Mouse (Mus musculus) cerebellum, adult 11 months (tissue): Measurements from ENCODE around the gene Flnb.
A peak's percentile ranks its signal among the peaks of the same experiment; 100 is the strongest.

ENCODE experiments used
- DNase-seq: peaks from one replicate; pipeline ENCODE4 v3.0.0; 2022

Gene Flnb

DNA sequence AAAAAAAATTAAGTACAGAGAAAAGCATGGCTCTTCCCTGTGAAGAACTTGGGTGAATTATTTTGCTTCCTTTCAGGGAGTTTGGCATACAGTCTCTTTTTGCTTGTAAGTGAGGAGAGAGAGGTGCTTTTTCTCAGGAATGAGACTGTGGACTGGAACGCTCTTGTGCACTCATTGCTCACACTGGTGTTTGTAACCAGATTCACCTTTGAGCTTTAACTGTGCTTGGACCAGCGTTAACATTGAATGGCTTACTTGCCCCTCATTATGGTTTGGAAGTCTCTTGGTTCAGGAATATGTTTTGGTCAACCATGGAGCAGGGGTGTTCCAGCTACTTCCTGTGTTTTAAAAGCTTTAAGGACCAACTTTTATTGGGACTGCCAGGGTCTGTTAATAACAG, 11.4 kb downstream of the Flnb start:
- DNase-seq, result no peak

DNA sequence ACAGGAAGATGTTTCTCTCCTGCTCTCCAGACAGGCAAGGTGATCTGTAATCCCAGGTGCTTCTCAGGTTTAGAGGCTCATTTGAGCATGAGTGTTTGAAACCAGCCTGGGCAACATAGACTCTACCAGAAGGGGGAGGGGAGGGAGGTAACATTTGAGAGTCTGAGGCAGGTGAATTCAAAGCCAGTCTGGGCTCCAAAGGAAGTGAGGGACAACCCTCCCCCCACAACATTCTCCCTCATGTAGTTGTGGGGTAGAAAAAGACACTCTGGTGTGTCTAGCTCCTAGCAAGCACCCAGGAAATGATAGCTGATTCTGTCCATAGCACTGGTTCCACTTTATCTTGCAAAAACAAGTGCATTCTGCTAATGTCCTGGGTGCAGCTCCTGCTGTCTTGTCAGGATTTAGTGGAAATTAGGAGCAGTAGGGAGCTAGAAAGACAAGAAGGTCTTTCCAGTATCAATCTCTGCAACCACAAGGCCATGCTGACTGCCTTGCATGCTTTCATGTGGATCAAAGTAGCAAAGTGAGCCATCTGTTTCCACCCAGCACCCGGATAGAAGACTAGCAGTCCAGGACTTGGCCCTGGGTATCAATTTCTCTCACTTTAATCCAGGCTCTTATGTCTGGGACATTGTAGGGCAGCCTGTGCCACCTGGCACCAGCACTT, 14.1 kb downstream of the Flnb start:
- DNase-seq, result peak; percentile 38

DNA sequence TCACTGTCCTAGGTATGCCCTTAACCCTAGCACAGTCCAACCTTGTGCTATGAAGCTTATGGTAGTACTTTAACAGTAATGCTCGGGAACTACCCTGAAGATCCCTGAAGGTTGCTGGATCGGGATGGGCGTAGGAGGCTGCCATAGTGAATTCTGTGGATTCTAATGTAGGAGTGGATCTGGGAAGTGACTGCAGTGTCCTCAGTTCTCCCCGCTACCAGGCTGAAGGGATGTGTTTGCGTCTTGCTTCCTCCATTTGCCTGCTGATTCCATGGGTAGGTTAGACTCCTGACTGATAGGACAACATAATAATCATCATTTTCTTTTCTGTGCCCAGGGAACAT, 14.7 kb downstream of the Flnb start:
- no peak for DNase-seq

DNA sequence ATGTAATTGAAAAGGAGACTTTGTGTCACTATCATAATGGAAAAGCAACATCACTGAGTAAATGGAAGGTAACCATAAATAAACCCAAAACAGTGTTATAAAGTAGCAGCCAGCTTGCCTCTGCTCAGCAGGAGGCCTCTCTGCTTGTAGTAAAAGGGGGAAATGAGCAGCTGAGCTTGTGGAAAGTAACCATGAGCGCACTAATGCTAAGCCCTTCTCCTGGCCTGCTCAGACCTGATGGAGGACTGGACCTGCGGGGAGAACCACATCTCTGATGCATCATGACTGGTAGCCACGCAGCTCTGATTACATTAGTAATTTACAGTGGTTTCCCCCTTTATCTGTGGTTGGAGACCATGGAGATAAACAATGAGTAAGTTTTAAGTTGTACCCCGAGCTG, 15.7 kb downstream of the Flnb start:
- no peak for DNase-seq

DNA sequence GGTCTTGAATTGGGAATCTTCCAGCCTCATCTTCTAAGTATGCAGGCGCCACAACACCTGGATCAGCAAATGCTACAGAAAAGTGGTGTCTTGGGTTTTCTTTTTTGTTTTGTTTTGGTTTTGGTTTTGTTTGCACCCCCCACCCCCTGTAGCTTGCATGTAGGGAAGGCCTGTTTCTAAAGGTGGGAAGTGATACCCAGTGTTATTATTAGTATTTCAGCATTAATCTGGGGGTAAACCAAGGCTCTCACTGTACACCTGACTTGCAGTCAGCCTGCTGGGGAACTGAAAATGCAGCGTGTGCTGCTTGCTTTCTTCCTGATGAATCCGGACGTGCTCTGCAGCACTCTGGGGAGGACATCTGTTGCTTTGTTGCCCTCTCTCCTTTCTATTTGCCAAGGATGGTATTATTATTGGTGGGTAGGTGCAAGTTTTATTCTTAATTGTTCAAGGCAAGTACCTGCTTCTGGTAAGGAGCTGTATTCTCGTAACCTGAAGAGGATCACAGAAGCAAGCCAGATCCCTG, 20.9 kb downstream of the Flnb start:
- DNase-seq, result no peak

DNA sequence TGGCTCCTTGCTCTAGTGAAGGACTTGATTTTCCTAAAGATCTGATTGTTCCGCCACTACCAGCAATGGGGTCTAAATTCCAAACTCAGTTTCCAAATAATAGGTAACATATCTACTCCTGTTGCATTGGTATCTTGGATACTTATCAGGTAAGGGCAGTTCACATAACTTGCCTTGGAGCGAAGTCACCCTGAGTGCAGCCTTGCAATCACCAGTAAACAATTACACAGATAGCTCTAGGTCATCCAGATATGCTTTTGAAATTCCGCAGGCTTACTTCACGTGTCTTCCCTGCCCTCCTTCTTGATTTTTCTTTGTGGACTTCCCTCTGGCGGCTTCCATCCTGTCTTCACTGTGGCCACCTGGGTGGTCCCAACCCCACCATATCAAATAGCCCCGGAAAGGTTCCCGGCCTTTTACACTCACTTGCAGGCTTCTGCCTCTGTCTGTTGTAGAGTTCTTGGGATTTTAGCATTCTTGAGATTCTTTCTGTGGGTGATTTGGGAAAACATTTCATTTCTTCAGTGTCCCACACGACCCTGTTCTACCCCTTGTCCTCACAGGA, 22.3 kb downstream of the Flnb start:
- DNase-seq, result no peak

DNA sequence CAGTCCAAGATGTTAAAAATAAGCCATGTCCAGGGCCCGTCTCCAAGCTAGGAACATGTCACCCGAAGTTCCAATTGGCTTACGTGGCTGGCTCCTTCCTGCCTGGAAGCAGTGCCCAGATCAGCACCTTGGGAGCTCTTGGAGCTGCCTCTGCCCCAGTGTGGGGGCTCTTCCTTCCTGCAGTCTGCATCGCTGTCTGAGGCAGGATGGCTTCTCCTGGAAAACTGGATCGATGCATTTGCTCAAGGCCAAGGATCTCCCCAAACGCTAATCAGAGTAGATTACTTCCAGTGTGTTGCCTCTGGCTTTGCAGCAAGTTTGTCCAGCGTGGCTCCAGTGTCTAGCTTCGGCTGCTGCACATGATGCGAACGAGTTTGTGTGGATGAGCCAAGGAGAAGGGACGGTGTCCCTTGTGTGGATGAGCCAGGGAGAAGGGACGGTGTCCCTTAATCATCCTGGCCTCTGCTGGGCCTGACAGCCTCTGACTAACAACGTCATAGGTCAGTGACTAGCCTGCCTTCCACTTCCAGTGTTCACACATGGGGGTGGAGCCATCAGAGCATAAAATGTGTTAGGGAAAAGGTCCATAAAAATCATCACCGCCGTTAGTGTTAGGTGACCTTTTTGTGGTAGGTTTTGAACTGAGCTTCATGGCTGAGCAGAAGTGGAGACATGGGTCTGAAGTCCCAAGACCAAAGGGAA, 25.0 kb downstream of the Flnb start:
- no peak for DNase-seq

DNA sequence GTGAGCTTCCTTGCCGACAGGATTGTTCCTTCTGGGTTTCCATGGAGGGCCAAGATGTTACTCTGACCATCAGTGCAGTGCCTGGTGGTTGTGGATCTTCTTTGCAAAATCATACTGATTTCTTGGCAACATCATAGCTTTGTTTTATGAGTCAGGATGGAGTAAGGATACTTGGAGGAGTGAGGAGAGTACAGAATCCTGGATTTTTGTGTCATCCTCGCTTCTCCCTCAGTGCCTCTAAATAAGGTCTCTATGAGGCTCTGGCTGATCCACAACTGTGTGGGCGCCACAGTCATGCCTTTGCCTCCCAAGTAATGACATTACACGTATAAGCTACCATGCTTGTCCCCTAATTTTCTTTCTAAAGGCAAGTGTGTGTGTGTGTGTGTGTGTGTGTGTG, 28.9 kb downstream of the Flnb start:
- no peak for DNase-seq

DNA sequence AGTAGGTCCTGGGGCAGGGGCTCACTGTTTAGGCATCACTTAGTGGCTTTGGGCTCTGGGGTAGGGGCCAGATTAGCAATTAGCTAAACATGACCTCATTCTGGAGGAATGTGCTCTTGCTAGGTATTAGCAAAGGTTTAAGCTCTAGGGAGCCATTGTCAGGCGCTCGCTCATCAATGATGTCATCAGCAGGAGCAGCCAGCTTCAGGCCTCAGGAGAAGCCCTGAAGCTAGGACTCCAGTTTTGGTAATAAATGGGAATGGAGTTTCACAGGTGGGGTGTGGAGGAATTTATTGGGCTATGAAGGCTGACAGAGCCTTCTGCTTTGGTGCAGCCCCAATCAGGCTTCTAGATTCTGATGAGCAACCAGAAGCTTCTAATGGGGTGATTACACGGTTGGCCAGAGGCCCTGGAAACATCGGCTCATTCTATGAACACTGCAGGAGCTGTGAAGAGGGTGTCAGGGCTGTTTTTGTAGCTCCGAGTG, 30.0 kb downstream of the Flnb start:
- DNase-seq, result no peak

DNA sequence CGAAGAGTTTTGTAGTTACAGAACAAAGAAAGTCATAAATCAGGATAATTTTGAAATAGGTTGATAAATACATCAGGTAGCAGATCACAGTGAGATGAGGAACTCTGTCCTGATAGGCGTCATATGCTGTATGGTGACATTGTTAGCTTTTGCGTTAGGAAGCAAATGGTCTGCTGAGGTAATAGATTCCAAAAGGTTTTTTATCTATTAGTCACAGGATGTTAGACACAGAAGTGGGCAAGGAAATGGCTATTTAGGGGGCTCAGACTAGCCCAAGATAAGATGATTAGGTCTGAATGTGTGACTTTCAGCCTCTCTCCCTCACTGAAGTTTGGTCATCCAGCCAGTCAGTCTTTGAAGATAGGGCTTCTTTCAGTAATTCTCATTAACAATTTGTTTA, 33.2 kb downstream of the Flnb start:
- no peak for DNase-seq

DNA sequence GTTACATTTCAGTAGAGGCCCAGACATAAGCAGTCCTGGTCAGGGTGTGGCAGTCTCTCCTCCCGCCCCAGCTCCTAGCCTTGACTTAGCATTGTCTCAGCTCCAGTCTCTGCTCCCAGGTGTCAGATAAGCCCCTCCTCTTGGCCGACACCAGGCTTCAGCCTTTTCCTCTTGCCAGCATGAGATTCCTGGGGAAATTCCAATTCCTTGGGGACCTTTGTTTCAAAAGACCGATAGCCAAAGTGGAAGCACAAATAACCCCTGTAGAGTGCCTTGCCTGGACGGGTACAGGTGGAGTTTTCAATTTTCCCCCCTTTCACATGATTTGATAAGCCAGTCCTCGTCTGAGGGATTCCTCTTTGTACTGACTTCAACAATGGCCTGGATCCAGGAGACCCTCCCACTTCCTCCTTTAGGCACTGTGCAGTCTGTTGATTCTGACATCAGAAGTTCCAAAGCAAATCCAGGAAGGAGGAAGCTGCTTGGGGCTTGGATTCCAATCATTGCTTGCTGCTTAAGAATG, 33.8 kb downstream of the Flnb start:
- DNase-seq, result no peak

DNA sequence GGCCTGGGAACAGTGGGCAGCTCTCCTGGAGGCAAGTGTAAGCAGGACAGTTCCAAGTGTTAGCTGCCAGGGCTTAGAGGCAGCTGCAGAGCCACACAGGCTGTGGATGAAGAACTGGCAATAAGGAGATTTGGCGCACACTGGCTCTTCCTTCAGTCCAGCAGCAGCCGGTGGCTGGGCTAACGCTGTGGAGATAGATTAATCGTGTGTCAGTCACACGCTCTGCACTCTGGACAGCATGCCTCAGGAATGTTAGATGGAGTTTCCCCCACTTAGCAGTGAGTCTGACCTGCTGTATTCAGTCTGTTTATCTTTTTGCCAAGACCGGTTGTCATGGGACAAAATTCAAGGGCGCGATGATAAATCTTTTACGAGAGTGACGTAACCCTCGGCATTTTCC, 35.9 kb downstream of the Flnb start:
- DNase-seq, result no peak

DNA sequence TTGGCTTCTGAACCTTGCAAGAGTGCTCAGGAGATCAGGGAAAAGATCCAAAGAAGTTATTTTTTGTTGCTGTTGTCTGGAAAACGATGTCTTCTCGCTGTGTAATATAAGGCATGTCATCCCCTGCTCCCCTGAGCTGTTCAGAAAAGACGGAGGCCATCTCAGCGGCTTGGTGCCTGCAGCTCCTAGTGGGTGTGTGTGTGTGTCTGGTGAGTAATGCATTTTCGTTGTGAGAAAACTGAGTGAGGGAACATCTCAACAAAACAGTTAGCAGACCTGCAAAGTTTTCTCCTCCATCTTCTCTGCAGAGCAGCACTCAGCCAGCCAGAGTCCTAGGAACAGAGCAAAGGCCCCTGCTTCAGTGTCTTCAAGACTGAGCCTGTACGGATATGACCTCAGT, 36.6 kb downstream of the Flnb start:
- DNase-seq, result no peak

DNA sequence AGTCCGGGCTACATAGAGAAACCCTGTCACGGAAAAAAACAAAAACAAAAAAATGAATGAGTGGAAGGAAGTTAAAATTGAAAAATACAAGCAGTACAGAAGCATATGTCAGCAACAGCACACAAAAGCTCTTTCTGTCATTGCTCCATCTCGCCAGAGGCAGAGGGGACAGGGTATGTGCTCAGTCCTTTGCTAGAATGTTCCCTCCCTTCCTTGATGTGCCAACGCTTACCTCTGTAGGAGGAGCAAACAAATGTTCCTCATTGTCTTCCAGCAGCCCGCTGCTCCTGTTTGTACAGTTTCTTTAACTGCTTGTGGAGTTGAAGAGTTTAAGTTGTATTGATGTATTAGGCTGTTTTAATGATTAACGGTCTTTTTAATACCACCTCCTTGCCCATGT, 37.3 kb downstream of the Flnb start:
- DNase-seq, result no peak

DNA sequence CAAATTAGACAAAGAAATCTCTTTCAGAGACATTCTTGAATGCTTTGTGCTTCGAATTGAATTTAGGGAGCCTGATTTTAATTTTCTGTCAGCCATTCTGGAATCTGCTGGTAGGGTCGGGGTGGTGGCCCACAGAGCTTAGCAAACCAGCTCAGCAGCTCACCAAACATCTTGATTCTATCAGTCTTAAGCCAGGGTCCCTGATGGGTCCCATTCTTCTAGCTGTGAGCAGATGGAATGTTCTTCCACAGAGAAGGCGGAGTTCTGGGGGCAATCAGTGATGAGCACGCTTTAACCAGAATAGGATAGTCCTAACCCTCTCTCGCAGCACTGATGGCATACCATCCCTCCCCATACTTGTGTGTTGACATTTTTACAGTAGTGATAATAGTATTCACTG, 37.7 kb downstream of the Flnb start:
- DNase-seq, result no peak

DNA sequence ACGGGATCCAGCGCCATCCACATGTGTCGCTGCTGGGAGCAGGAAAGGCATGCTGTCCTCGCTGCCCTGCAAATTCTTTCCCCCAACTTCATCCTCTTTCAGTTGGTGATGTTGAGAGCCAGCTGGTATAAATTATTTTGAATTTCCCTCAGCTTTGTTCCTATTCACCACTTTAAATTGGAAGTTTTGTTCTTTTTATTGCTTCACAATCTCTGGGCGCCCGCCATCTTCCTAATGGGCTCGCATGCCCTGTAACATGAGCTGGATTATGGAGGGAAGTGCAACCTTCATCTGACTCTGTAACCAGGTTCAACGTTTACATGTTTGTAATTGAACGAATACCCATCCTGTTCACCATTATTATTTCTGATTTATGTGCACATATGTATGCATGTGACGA, 38.6 kb downstream of the Flnb start:
- no peak for DNase-seq

DNA sequence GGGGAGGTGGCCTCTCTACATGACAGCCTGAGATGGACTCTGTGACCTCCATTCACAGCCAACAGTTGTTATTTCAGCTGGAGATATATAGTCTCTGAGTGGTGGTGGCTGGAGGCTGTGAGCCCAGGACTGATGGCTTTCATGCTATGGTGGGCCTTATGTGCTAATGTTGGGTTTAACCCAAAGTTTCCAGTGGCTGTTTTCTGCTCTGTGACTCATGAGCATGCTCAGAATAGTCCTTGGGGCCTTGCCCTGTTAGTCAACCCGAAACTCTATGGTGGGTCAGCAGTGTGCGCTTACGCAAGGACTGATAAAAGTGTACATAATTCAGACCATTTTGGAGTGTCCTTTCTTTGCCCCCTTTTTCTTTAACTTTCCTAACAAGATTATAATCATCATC, 40.1 kb downstream of the Flnb start:
- DNase-seq, result no peak

DNA sequence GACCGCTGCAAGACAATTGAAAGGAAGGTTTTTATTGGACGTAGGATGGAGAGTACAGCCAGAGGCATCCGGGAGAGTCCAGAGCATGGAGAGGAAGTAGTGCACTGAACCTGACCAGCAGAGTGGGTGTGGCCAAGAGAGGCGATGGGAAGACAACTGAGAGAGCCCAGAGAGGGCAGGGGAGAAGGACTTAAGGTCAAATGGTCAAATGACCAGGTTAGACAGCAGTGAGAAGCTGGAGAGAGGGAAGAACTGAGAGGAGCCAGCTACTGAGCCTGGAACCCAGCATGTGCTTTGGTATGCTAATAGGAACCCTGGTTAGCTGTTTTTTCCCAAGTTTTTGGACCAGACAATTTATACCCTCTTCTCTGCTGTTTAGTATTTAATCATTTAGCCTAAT, 40.7 kb downstream of the Flnb start:
- DNase-seq, result no peak

DNA sequence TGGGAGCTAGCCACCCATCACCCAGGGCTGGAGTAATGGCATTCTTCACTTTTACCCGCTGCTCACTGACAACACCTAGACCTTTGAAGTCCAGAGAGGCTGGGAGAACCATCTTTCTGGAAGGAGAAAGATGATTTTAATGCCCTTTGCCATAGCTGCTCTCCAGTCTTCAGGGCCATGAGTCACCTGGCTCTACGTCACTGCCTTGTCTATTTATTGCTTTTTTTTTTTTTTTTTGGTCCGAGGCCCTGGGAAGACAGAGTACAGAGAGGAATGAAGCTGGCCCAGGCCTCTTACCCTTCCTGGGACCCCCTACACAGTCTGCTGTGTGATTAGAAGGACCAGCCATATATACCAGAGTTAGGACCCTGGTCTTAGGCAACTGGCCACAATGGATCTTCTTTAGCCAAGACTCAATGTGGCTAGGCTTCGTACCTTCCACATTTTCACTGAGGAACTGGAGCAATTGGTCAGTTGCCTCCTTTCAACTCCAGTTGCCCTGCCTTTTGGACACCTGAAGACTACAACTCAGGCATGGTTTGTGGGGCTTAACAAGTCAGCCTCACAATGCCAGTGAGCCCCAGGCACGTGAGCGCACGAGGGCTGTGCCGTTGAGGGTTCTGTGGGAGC, 42.9 kb downstream of the Flnb start:
- DNase-seq, result no peak

DNA sequence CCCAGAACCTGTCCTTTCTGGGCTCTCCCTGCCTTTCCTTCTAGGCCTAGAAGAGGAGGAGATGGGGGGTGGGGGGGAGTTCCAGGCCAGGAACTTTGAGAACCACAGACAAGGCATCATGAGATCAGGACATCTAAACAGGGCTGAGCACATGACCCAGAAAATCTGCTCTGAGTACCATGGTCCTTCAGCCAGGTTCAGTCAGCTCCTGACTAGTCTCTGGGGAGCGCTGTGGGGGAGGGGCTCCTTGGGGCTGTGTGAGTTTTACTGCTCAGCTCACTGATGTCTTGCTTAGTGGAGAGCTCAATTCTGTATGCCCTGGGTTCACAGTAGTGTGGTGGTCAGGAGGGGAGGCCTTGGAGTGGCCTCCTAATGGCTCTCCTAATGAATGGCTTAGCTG, 43.5 kb downstream of the Flnb start:
- DNase-seq, result no peak

DNA sequence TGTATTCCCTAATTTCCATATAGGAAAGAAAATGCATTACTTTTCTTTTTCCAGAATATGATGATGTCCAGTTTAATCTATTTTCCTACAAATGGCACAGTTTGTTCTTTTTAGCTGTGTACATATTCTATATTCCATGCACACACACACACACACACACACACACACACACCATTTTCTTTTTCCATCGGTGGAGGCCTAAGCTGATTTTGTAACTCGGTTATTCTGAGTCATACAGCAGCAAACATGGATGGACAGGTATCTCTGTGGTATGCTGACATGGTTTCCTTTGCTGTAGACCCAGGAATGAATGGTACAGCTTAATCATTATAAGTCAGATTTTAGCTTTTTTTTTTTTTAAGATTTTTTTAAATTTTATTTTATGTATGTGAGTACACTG, 44.5 kb downstream of the Flnb start:
- DNase-seq, result no peak

DNA sequence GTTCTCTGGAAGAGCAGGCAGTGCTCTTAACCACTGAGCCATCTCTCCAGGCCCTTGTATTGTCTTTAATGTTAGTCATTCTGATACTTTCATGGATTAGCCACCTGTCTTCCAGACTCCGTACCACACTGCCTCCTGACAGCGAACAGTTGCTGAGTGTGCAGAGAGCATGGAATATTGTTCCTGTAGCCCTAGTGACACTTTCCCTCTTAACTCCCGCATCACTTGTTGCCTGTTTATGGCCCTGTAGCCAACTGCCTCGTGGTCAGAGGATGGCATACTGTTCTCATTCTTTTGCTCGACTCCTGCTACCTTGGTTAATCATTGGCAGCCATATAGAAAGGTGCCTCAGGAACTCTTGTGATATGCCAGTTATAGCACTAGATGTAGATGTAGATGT, 45.4 kb downstream of the Flnb start:
- DNase-seq, result no peak

DNA sequence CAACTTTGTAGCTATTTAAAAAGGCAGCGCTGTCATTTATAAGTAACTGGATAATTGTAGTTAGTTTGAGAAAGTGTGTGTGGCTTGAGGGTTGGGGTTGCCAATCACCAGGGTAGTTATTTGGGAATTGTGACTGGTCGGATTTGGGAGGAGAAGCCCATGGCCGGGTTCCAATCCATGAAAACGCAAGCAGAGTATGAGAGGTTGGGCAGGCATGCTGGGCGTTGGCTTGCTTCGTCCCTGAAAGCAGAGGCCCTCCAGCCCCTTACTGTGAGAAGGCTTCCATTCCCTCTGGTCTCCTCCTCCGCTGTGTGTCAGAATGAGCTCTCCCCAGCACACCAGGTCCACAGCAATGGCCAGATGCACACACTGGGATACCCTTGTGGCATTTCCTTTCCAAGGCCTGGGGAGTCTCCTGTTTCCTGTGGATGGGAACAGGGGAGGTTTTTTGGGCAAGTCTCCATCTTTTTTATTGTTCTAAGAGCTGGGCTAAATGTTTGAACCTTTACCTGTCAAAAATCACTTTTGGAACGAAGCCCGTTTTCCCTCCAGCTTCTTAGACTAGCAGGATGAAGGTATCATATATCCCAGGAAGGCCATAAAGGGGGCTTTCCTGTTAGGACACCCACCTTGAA, 46.2 kb downstream of the Flnb start:
- DNase-seq, result no peak
